Mouse (Mus musculus) midbrain, embryonic 16.5 days (tissue): ENCODE data around the gene Cep162. TPM values are rescaled to one million over a fixed set of nuclear protein-coding genes. Genes with fewer than 3 reads are reported as not detected.

Source experiments
- ATAC-seq: fragments of 200-750 bp; cut with Nextera tagmentation; 2 replicates; pipeline ENCODE4 v1.8.0; 2017; ENCODE audit warnings: moderate TSS enrichment
- H3K27ac ChIP-seq: fragments of 300-500 bp; sonication (generic); 2 replicates; pipeline ENCODE4 v1.5.1; 2014; ENCODE audit warnings: mild to moderate bottlenecking, low read length, mixed read lengths
- H3K27me3 ChIP-seq: fragments of 300-500 bp; sonication (generic); 2 replicates; pipeline ENCODE4 v1.6.1; 2014; ENCODE audit warnings: low read depth, low read length, mixed read lengths; ENCODE audit not compliant: control insufficient read depth, insufficient read depth
- H3K36me3 ChIP-seq: fragments of 300-500 bp; sonication (generic); 2 replicates; pipeline ENCODE4 v1.6.1; 2014; ENCODE audit warnings: mild to moderate bottlenecking, low read length, moderate library complexity, mixed read lengths; ENCODE audit not compliant: control insufficient read depth, insufficient read depth
- H3K4me1 ChIP-seq: fragments of 300-500 bp; sonication (generic); 2 replicates; pipeline ENCODE4 v1.6.1; 2014; ENCODE audit warnings: mild to moderate bottlenecking, low read length, mixed read lengths; ENCODE audit not compliant: control insufficient read depth, insufficient read depth
- H3K4me2 ChIP-seq: fragments of 300-500 bp; sonication (generic); 2 replicates; pipeline ENCODE4 v1.6.1; 2014; ENCODE audit warnings: mild to moderate bottlenecking, low read length, mixed read lengths
- H3K4me3 ChIP-seq: fragments of 300-500 bp; sonication (generic); 2 replicates; pipeline ENCODE4 v1.5.1; 2014; ENCODE audit warnings: low read depth, mild to moderate bottlenecking, low read length, moderate library complexity, mixed read lengths
- H3K9ac ChIP-seq: fragments of 300-500 bp; sonication (generic); 2 replicates; pipeline ENCODE4 v1.6.1; 2014; ENCODE audit warnings: low read depth, low read length, mixed read lengths
- H3K9me3 ChIP-seq: fragments of 300-500 bp; sonication (generic); replicated peaks from 2 replicates; pipeline ENCODE4 v1.6.1; 2014; ENCODE audit warnings: mild to moderate bottlenecking, low read length, mixed read lengths; ENCODE audit not compliant: control insufficient read depth, poor library complexity, severe bottlenecking
- WGBS: fragments of 180-500 bp; shearing (Covaris S2); extraction: QIAGEN DNeasy Blood & Tissue Kit; methylation state at CpG from one replicate; pipeline ENCODE4 v1.1.7; 2014; 5-methylcytosine and 5-hydroxymethylcytosine counted together
- polyA plus RNA-seq: library from polyadenylated mRNA; unstranded; fragments of >200 nt; fragmentation: Nextera tagmentation; extraction: Ambion mirVana; gene quantifications from 2 replicates; pipeline ENCODE4 v1.2.1, GENCODE M21; 2015

The Cep162 gene
- polyA plus RNA-seq, 1 experiment from 2014 or later, result 6.4 TPM

- no peaks in the 10 kb centered on the region for H3K9me3 ChIP-seq
- H3K4me1 ChIP-seq, result no peaks in the 10 kb centered on the region
- H3K4me2 ChIP-seq, result no peak overlapping the region
- no peak for ATAC-seq
- H3K27me3 ChIP-seq, result no peaks in the 10 kb centered on the region
- no peak overlapping the region for H3K27ac ChIP-seq
- H3K36me3 ChIP-seq, result peaks cover 10% of the 10 kb centered on the region; the same call in 1 of the 2 replicates
- H3K4me3 ChIP-seq, result no peak overlapping the region
- no peak overlapping the region for H3K9ac ChIP-seq
- WGBS, result 85% methylated on average over 6 of the region's 6 CpGs
These were observed 52.9 kb downstream of the Cep162 start for GRCm38 (mm10) chr9:87202431-87202830.

GRCm38 (mm10) chr9:87200919-87201318, 54.4 kb downstream of the Cep162 start:
- peaks cover 10% of the 10 kb centered on the region; the same call in 1 of the 2 replicates for H3K36me3 ChIP-seq
- no peaks in the 10 kb centered on the region for H3K27me3 ChIP-seq
- H3K9ac ChIP-seq, result no peak overlapping the region
- H3K27ac ChIP-seq, result no peak overlapping the region
- no peaks in the 10 kb centered on the region for H3K4me1 ChIP-seq
- WGBS, result 98% methylated on average over 4 of the region's 4 CpGs
- no peak overlapping the region for H3K4me2 ChIP-seq
- ATAC-seq, result no peak
- no peak overlapping the region for H3K4me3 ChIP-seq
- H3K9me3 ChIP-seq, result no peaks in the 10 kb centered on the region

- Histone ChIP-seq H3K4me3 (no peak overlapping the region), H3K4me1 (no peaks in the 10 kb centered on the region), H3K9me3 (no peaks in the 10 kb centered on the region), H3K36me3 (peaks cover 10% of the 10 kb centered on the region; the same call in 1 of the 2 replicates), H3K27me3 (no peaks in the 10 kb centered on the region), H3K4me2 (no peak overlapping the region), H3K9ac (no peak overlapping the region), H3K27ac (no peak overlapping the region)
- no peak for ATAC-seq
- 93% methylated on average over 5 of the region's 5 CpGs for WGBS
These were observed 54.9 kb downstream of the Cep162 start for GRCm38 (mm10) chr9:87200426-87200825.

GRCm38 (mm10) chr9:87198036-87198435, 57.3 kb downstream of the Cep162 start:
- peaks cover 12% of the 10 kb centered on the region for H3K36me3 ChIP-seq
- WGBS, result 90% methylated on average over 6 of the region's 6 CpGs
- H3K4me3 ChIP-seq, result no peak overlapping the region
- no peak for ATAC-seq
- H3K9ac ChIP-seq, result no peak overlapping the region
- no peaks in the 10 kb centered on the region for H3K4me1 ChIP-seq
- H3K9me3 ChIP-seq, result no peaks in the 10 kb centered on the region
- H3K4me2 ChIP-seq, result no peak overlapping the region
- H3K27me3 ChIP-seq, result no peaks in the 10 kb centered on the region
- no peak overlapping the region for H3K27ac ChIP-seq

GRCm38 (mm10) chr9:87197277-87197676, 58.1 kb downstream of the Cep162 start:
- H3K9ac ChIP-seq, result no peak overlapping the region
- no peak for ATAC-seq
- 84% methylated on average over 3 of the region's 3 CpGs for WGBS
- H3K4me3 ChIP-seq, result no peak overlapping the region
- no peaks in the 10 kb centered on the region for H3K9me3 ChIP-seq
- H3K4me1 ChIP-seq, result no peaks in the 10 kb centered on the region
- no peak overlapping the region for H3K4me2 ChIP-seq
- H3K36me3 ChIP-seq, result peaks cover 16% of the 10 kb centered on the region
- H3K27me3 ChIP-seq, result no peaks in the 10 kb centered on the region
- H3K27ac ChIP-seq, result no peak overlapping the region

- Histone ChIP-seq H3K27me3 (no peaks in the 10 kb centered on the region), H3K9ac (no peak overlapping the region), H3K4me2 (no peak overlapping the region), H3K9me3 (peaks cover 5% of the 10 kb centered on the region; the same call in 1 of the 2 replicates), H3K4me3 (no peak overlapping the region), H3K27ac (no peak overlapping the region), H3K4me1 (no peaks in the 10 kb centered on the region), H3K36me3 (peaks cover 27% of the 10 kb centered on the region)
- ATAC-seq, result no peak
- 89% methylated on average over 1 of the region's 1 CpGs for WGBS
These were observed 61.6 kb downstream of the Cep162 start for GRCm38 (mm10) chr9:87193721-87194120.

GRCm38 (mm10) chr9:87187336-87187735, 68.0 kb downstream of the Cep162 start:
- 91% methylated on average over 4 of the region's 4 CpGs for WGBS
- ATAC-seq, result no peak
- no peak overlapping the region for H3K27ac ChIP-seq

GRCm38 (mm10) chr9:87182231-87182630, 73.1 kb downstream of the Cep162 start:
- Histone ChIP-seq H3K4me2 (no peak overlapping the region), H3K27ac (no peak overlapping the region), H3K27me3 (no peaks in the 10 kb centered on the region), H3K4me1 (no peaks in the 10 kb centered on the region), H3K36me3 (no peaks in the 10 kb centered on the region), H3K9me3 (no peaks in the 10 kb centered on the region), H3K4me3 (no peak overlapping the region), H3K9ac (no peak overlapping the region)
- no peak for ATAC-seq
- WGBS, result 82% methylated on average over 10 of the region's 10 CpGs

More at GRCm38 (mm10) chr9:87187336-87187735, 68.0 kb downstream of the Cep162 start:
- no peak overlapping the region for H3K4me3 ChIP-seq
- no peaks in the 10 kb centered on the region for H3K27me3 ChIP-seq
- H3K4me1 ChIP-seq, result no peaks in the 10 kb centered on the region
- peaks cover 5% of the 10 kb centered on the region; the same call in 1 of the 2 replicates for H3K9me3 ChIP-seq
- H3K9ac ChIP-seq, result no peak overlapping the region
- H3K4me2 ChIP-seq, result no peak overlapping the region
- peaks cover 14% of the 10 kb centered on the region for H3K36me3 ChIP-seq

- Histone ChIP-seq H3K27me3 (no peaks in the 10 kb centered on the region), H3K4me1 (no peaks in the 10 kb centered on the region), H3K27ac (no peak overlapping the region), H3K4me2 (no peak overlapping the region), H3K4me3 (no peak overlapping the region), H3K9ac (no peak overlapping the region), H3K36me3 (no peaks in the 10 kb centered on the region), H3K9me3 (no peaks in the 10 kb centered on the region)
- no peak for ATAC-seq
- WGBS, result 72% methylated on average over 7 of the region's 7 CpGs
These were observed 76.8 kb downstream of the Cep162 start for GRCm38 (mm10) chr9:87178534-87178933.
